Mouse (Mus musculus): ENCODE results near the gene Mob1a.

The Mob1a gene

DNA sequence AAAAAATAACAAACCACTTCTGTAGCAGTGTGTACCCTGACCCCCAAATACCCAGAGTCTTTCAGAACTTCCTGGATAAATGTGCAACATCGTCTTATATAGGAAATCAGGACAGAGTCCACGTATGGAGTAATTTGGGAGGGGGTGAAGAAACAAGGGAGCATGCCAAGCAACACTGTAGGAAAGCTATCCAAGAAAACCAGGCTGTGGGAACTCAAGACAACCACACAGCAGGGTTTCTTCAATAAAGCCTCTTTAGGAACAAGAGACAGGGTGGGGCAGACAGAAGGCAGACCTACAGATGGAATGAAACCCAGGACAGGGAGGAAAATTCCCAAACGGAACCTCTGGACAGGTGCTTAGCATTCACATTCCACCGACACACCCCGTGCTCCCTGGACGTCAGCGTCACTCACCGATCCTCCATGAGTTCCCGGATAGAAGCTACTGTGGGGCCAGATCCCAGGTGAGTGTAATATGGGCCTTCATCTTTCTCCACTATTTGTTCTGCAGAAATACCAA, 59.8 kb downstream of the Mob1a start:
- DNase-seq (ENCODE audit: low read depth, low spot score) = no peak

DNA sequence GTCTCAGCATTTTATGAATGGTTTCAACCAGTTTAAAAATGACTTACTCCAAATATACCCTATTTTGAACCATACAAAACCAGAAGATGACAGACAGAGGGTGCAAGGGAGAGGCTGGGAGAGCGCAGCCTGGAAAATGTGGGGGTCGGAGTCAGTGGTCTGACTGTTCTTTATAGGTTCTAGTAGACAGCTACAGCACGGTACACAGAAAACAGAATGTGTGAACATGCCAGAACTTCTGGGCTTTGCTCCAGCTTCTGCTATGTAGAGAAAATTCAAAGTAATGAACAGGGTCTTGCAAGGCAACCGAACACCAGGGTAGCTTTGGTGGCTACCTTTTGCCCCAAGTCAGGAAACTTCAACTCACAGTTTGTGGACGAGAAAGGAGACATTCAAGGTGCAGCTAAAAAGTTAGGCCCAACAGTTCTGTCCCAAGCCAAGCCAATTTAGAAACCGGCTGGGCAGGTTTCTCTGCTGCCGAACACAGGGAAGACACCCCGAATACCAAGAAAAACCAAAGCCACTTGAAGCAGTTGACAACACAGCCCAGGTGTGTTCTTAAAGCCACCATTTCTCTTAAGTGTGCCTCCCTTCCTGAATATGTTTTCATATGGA, 66.5 kb downstream of the Mob1a start:
- no peak for DNase-seq (ENCODE audit: low read depth, low spot score)
